ENCODE assay signal across 9 mouse cellular contexts in the genomic region with DNA sequence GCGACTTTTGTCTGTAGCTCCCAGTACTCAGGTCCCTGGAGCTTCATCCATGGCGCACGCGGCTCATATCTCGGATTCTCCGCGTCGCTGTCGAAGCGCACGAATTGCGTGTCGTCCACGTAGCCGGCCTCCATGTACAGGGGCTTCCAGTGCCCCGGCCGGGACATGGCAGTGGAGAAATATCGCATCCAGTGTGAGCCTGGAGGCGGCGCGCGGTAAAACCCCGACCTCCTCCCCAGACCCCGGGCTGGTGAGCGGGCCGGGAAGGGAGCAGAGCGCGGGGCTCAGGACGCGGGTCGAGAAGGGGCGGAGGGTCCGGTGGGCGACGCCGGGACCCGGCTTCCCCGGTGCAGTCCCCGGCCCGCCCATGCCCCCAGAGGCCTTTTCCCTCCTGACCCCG. TPM values are rescaled to one million over a fixed set of nuclear protein-coding genes. Genes with fewer than 3 reads are reported as not detected.
A peak's percentile ranks its signal among the peaks of the same experiment; 100 is the strongest.
DNase-seq lines count a peak whose midpoint lies in the region; ATAC-seq and TF ChIP-seq lines count a peak whose summit lies in the region.
"Had no signal": no experiment of that assay in that cellular context is flagged by ENCODE, and none has a peak within 500 bp of the region (broad histone marks: within the 10 kb centered on the region; RNA-seq: fewer than 3 reads in every experiment).

No protein-coding gene starts in this region.

- H3K9ac ChIP-seq in kidney, embryonic 14.5 days (ENCODE audit: low read depth, low read length) = no peak overlapping the region
- H3K9ac ChIP-seq in hindbrain, embryonic 15.5 days = peak overlapping the region; percentile 9; the same call in 1 of the 2 replicates
- no peak overlapping the region; the same call in 1 of the 2 replicates for H3K9ac ChIP-seq in midbrain, embryonic 13.5 days (replicated peaks)

- no peaks in the 10 kb centered on the region for H3K36me3 ChIP-seq in kidney, embryonic 14.5 days (ENCODE audit: control insufficient read depth, insufficient read depth, low read length)
- no peaks in the 10 kb centered on the region for H3K36me3 ChIP-seq in hindbrain, embryonic 15.5 days
- no peaks in the 10 kb centered on the region for H3K36me3 ChIP-seq in midbrain, embryonic 13.5 days

- TF ChIP-seq CTCF in cortical plate, adult 2 months (IDR thresholded peaks at IDR 0.05; ENCODE audit: extremely low read depth, insufficient read depth, low read length) = no peak

- no peak for DNase-seq in kidney, adult 11 months
- no peak for DNase-seq in spleen, postnatal 4 days (ENCODE audit: low spot score in 2 of 2)
- no peak for DNase-seq in cerebellum, adult 9-11 months

- under 1% methylated on average over 41 of the region's 41 CpGs for WGBS in kidney, embryonic 14.5 days
- under 1% methylated on average over 38 of the region's 41 CpGs for WGBS in hindbrain, embryonic 15.5 days
- WGBS in midbrain, embryonic 13.5 days = under 1% methylated on average over 25 of the region's 41 CpGs

- no peaks in the 10 kb centered on the region for H3K9me3 ChIP-seq in kidney, embryonic 14.5 days (ENCODE audit: control insufficient read depth, low read length)
- H3K9me3 ChIP-seq in hindbrain, embryonic 15.5 days = no peaks in the 10 kb centered on the region
- no peaks in the 10 kb centered on the region for H3K9me3 ChIP-seq in midbrain, embryonic 13.5 days

- no peak for TF ChIP-seq POLR2A in cortical plate, adult 2 months (IDR thresholded peaks at IDR 0.05; ENCODE audit: extremely low read depth, insufficient read depth, low read length)

- H3K27ac ChIP-seq in kidney, embryonic 14.5 days (ENCODE audit: low read depth, low read length) = no peak overlapping the region
- H3K27ac ChIP-seq in cortical plate, adult 2 months (ENCODE audit: insufficient read depth, low read length) = no peak overlapping the region
- no peak overlapping the region for H3K27ac ChIP-seq in hindbrain, embryonic 15.5 days (replicated peaks)
- H3K27ac ChIP-seq in midbrain, embryonic 13.5 days = no peak overlapping the region

- H3K4me2 ChIP-seq in kidney, embryonic 14.5 days (replicated peaks; ENCODE audit: low read depth, low read length) = peak overlapping the region; percentile 44
- H3K4me2 ChIP-seq in hindbrain, embryonic 15.5 days = peak overlapping the region; percentile 59
- peak overlapping the region; percentile 53 for H3K4me2 ChIP-seq in midbrain, embryonic 13.5 days (replicated peaks)

- no peaks in the 10 kb centered on the region for H3K4me1 ChIP-seq in kidney, embryonic 14.5 days (ENCODE audit: control insufficient read depth, insufficient read depth, low read length)
- no peaks in the 10 kb centered on the region for H3K4me1 ChIP-seq in cortical plate, adult 2 months (ENCODE audit: control insufficient read depth, insufficient read depth, low read length)
- peaks cover 11% of the 10 kb centered on the region for H3K4me1 ChIP-seq in hindbrain, embryonic 15.5 days (replicated peaks)
- H3K4me1 ChIP-seq in midbrain, embryonic 13.5 days (replicated peaks) = peaks cover 9% of the 10 kb centered on the region

- H3K27me3 ChIP-seq in kidney, embryonic 14.5 days (ENCODE audit: control insufficient read depth, insufficient read depth, low read length) = peaks cover 51% of the 10 kb centered on the region
- H3K27me3 ChIP-seq in hindbrain, embryonic 15.5 days = peaks cover 49% of the 10 kb centered on the region
- H3K27me3 ChIP-seq in midbrain, embryonic 13.5 days = peaks cover 65% of the 10 kb centered on the region

- ATAC-seq in kidney, embryonic 14.5 days (ENCODE audit: low FRiP score, low TSS enrichment) = peak; percentile 46; the same call in 1 of the 2 replicates
- no peak for ATAC-seq in hindbrain, embryonic 15.5 days (ENCODE audit: low FRiP score, low read depth)
- ATAC-seq in midbrain, embryonic 13.5 days = 0 out of 2 replicates have a peak, but pooled peaks have one; percentile 27
- no peak for ATAC-seq in erythroblast, adult 5-6 weeks (replicated peaks; ENCODE audit: low FRiP score, poor library complexity, severe bottlenecking)

- H3K4me3 ChIP-seq in kidney, embryonic 14.5 days (ENCODE audit: low read length) = peak overlapping the region; percentile 32
- peak overlapping the region; percentile 17; the same call in 1 of the 2 replicates for H3K4me3 ChIP-seq in cortical plate, adult 2 months (ENCODE audit: insufficient read depth, low read length)
- peak overlapping the region; percentile 34 for H3K4me3 ChIP-seq in hindbrain, embryonic 15.5 days
- H3K4me3 ChIP-seq in midbrain, embryonic 13.5 days (replicated peaks) = peak overlapping the region; percentile 33

RNA-seq across cellular contexts. Expression of gene H2-T3, which starts 15.8 kb away (rescaled TPM):
- not detected in 2 replicates for polyA plus RNA-seq in kidney, embryonic 14.5 days (2014; fragmentation: Nextera tagmentation; extraction: Ambion mirVana)
- polyA plus RNA-seq in cortical plate, adult 2 months (2012; rRNA removed) = not detected in 2 replicates
- polyA plus RNA-seq in hindbrain, embryonic 15.5 days (2015; fragmentation: Nextera tagmentation; extraction: Ambion mirVana) = not detected in 2 replicates
- not detected in 2 replicates for polyA plus RNA-seq in midbrain, embryonic 13.5 days (2015; fragmentation: Nextera tagmentation; extraction: Ambion mirVana)
- not detected in 2 replicates for total RNA-seq in erythroblast, adult 5-6 weeks (2015; ENCODE audit: low replicate concordance)
- not detected in 2 replicates for total RNA-seq in erythroblast, adult 5-6 weeks (2017; ENCODE audit: low replicate concordance)
- total RNA-seq: MEL had no signal

RNA-seq across cellular contexts. Expression of gene Gm8909, which starts 37.5 kb away (rescaled TPM):
- polyA plus RNA-seq in kidney, embryonic 14.5 days (2014; fragmentation: Nextera tagmentation; extraction: Ambion mirVana) = not detected in 2 replicates
- not detected in 2 replicates for polyA plus RNA-seq in cortical plate, adult 2 months (2012; rRNA removed)
- not detected in 2 replicates for polyA plus RNA-seq in hindbrain, embryonic 15.5 days (2015; fragmentation: Nextera tagmentation; extraction: Ambion mirVana)
- not detected in 2 replicates for polyA plus RNA-seq in midbrain, embryonic 13.5 days (2015; fragmentation: Nextera tagmentation; extraction: Ambion mirVana)
- not detected in 2 replicates for total RNA-seq in erythroblast, adult 5-6 weeks (2015; ENCODE audit: low replicate concordance)
- not detected in 2 replicates for total RNA-seq in erythroblast, adult 5-6 weeks (2017; ENCODE audit: low replicate concordance)
- total RNA-seq: MEL had no signal

RNA-seq across cellular contexts. Expression of gene Rpp21, which starts 52.0 kb away (rescaled TPM):
- polyA plus RNA-seq in kidney, embryonic 14.5 days (2014; fragmentation: Nextera tagmentation; extraction: Ambion mirVana) = 120 and 163 TPM in 2 replicates
- 59.3 and 60.0 TPM in 2 replicates for polyA plus RNA-seq in cortical plate, adult 2 months (2012; rRNA removed)
- 132 and 133 TPM in 2 replicates for polyA plus RNA-seq in hindbrain, embryonic 15.5 days (2015; fragmentation: Nextera tagmentation; extraction: Ambion mirVana)
- polyA plus RNA-seq in midbrain, embryonic 13.5 days (2015; fragmentation: Nextera tagmentation; extraction: Ambion mirVana) = 111 and 115 TPM in 2 replicates
- 12.3 and 23.6 TPM in 2 replicates for total RNA-seq in erythroblast, adult 5-6 weeks (2015; ENCODE audit: low replicate concordance)
- 4.8 and 5.4 TPM in 2 replicates for total RNA-seq in erythroblast, adult 5-6 weeks (2017; ENCODE audit: low replicate concordance)

Comparison
In these comparisons a context has a peak if more than half of its experiments do, and no peak if none do; other contexts are left out.
1. ATAC-seq: peak in kidney, embryonic 14.5 days (single experiment) and midbrain, embryonic 13.5 days (single experiment); none in hindbrain, embryonic 15.5 days (single experiment) and erythroblast, adult 5-6 weeks (single experiment).
2. Peak in every context shown above with its lines, with median percentiles within 50 percentile points of each other: H3K4me2 ChIP-seq and H3K4me3 ChIP-seq.